Mouse (Mus musculus): ENCODE measurements around the gene Ss18l2. TPM values are rescaled to one million over a fixed set of nuclear protein-coding genes. Genes with fewer than 3 reads are reported as not detected.
A peak's percentile ranks its signal among the peaks of the same experiment; 100 is the strongest.

The Ss18l2 gene
- polyA plus RNA-seq, 1 experiment, result not detected

GRCm38 (mm10) chr9:121675011-121675410 is 35.1 kb upstream of the Ss18l2 start:
- Histone ChIP-seq H3K27ac (ENCODE audit: insufficient read depth, low read depth, low read length) (no peak overlapping the region), H3K4me3 (ENCODE audit: insufficient read depth, low read depth, low read length) (no peak overlapping the region), H3K4me1 (ENCODE audit: control insufficient read depth, insufficient read depth, low read length) (peaks cover 18% of the 10 kb centered on the region)
- 89% methylated on average over 9 of the region's 9 CpGs for WGBS
- TF ChIP-seq POLR2A (IDR thresholded peaks at IDR 0.05; ENCODE audit: insufficient read depth, low read depth, low read length), result no peak
- no peak for TF ChIP-seq CTCF (IDR thresholded peaks at IDR 0.05; ENCODE audit: insufficient read depth, low read depth, low read length)

- Histone ChIP-seq H3K4me1 (ENCODE audit: control insufficient read depth, insufficient read depth, low read length) (peaks cover 17% of the 10 kb centered on the region), H3K27ac (ENCODE audit: insufficient read depth, low read depth, low read length) (no peak overlapping the region), H3K4me3 (ENCODE audit: insufficient read depth, low read depth, low read length) (no peak overlapping the region)
- TF ChIP-seq CTCF (IDR thresholded peaks at IDR 0.05; ENCODE audit: insufficient read depth, low read depth, low read length), result no peak
- no peak for TF ChIP-seq POLR2A (IDR thresholded peaks at IDR 0.05; ENCODE audit: insufficient read depth, low read depth, low read length)
- 96% methylated on average over 2 of the region's 2 CpGs for WGBS
Observed at GRCm38 (mm10) chr9:121675556-121675955, 34.6 kb upstream of the Ss18l2 start.

- no peak for TF ChIP-seq CTCF (IDR thresholded peaks at IDR 0.05; ENCODE audit: insufficient read depth, low read depth, low read length)
- TF ChIP-seq POLR2A (IDR thresholded peaks at IDR 0.05; ENCODE audit: insufficient read depth, low read depth, low read length), result no peak
- H3K4me3 ChIP-seq (ENCODE audit: insufficient read depth, low read depth, low read length), result no peak overlapping the region
- no peak overlapping the region for H3K27ac ChIP-seq (ENCODE audit: insufficient read depth, low read depth, low read length)
- WGBS, result 83% methylated on average over 4 of the region's 4 CpGs
- H3K4me1 ChIP-seq (ENCODE audit: control insufficient read depth, insufficient read depth, low read length), result peaks cover 11% of the 10 kb centered on the region
Observed at GRCm38 (mm10) chr9:121677069-121677468, 33.1 kb upstream of the Ss18l2 start.

GRCm38 (mm10) chr9:121677476-121677875 is 32.7 kb upstream of the Ss18l2 start:
- no peak overlapping the region for H3K27ac ChIP-seq (ENCODE audit: insufficient read depth, low read depth, low read length)
- WGBS, result 74% methylated on average over 8 of the region's 8 CpGs

GRCm38 (mm10) chr9:121679549-121679948 is 30.6 kb upstream of the Ss18l2 start:
- H3K27ac ChIP-seq (ENCODE audit: insufficient read depth, low read depth, low read length), result no peak overlapping the region
- H3K4me1 ChIP-seq (ENCODE audit: control insufficient read depth, insufficient read depth, low read length), result peaks cover 7% of the 10 kb centered on the region
- peak; percentile 75 for TF ChIP-seq CTCF (IDR thresholded peaks at IDR 0.05; ENCODE audit: insufficient read depth, low read depth, low read length)
- no peak for TF ChIP-seq POLR2A (IDR thresholded peaks at IDR 0.05; ENCODE audit: insufficient read depth, low read depth, low read length)
- 27% methylated on average over 6 of the region's 6 CpGs for WGBS
- H3K4me3 ChIP-seq (ENCODE audit: insufficient read depth, low read depth, low read length), result no peak overlapping the region

More at GRCm38 (mm10) chr9:121677476-121677875, 32.7 kb upstream of the Ss18l2 start:
- H3K4me1 ChIP-seq (ENCODE audit: control insufficient read depth, insufficient read depth, low read length), result peaks cover 10% of the 10 kb centered on the region
- H3K4me3 ChIP-seq (ENCODE audit: insufficient read depth, low read depth, low read length), result no peak overlapping the region
- TF ChIP-seq POLR2A (IDR thresholded peaks at IDR 0.05; ENCODE audit: insufficient read depth, low read depth, low read length) (no peak), CTCF (IDR thresholded peaks at IDR 0.05; ENCODE audit: insufficient read depth, low read depth, low read length) (no peak)

- Histone ChIP-seq H3K4me3 (ENCODE audit: insufficient read depth, low read depth, low read length) (no peak overlapping the region), H3K4me1 (ENCODE audit: control insufficient read depth, insufficient read depth, low read length) (peaks cover 7% of the 10 kb centered on the region), H3K27ac (ENCODE audit: insufficient read depth, low read depth, low read length) (no peak overlapping the region)
- TF ChIP-seq CTCF (IDR thresholded peaks at IDR 0.05; ENCODE audit: insufficient read depth, low read depth, low read length), result no peak
- 76% methylated on average over 8 of the region's 8 CpGs for WGBS
Observed at GRCm38 (mm10) chr9:121681191-121681590, 28.9 kb upstream of the Ss18l2 start.

- Histone ChIP-seq H3K4me3 (ENCODE audit: insufficient read depth, low read depth, low read length) (no peak overlapping the region), H3K4me1 (ENCODE audit: control insufficient read depth, insufficient read depth, low read length) (peaks cover 7% of the 10 kb centered on the region), H3K27ac (ENCODE audit: insufficient read depth, low read depth, low read length) (no peak overlapping the region)
- WGBS, result 78% methylated on average over 18 of the region's 18 CpGs
- TF ChIP-seq POLR2A (IDR thresholded peaks at IDR 0.05; ENCODE audit: insufficient read depth, low read depth, low read length) (no peak), CTCF (IDR thresholded peaks at IDR 0.05; ENCODE audit: insufficient read depth, low read depth, low read length) (no peak)
Observed at GRCm38 (mm10) chr9:121682037-121682680, 28.0 kb upstream of the Ss18l2 start.

GRCm38 (mm10) chr9:121684702-121685101 is 25.4 kb upstream of the Ss18l2 start:
- no peak overlapping the region for H3K4me3 ChIP-seq (ENCODE audit: insufficient read depth, low read depth, low read length)
- H3K4me1 ChIP-seq (ENCODE audit: control insufficient read depth, insufficient read depth, low read length), result peaks cover 5% of the 10 kb centered on the region; the same call in 1 of the 2 replicates
- WGBS, result 87% methylated on average over 7 of the region's 7 CpGs
- no peak for TF ChIP-seq CTCF (IDR thresholded peaks at IDR 0.05; ENCODE audit: insufficient read depth, low read depth, low read length)
- TF ChIP-seq POLR2A (IDR thresholded peaks at IDR 0.05; ENCODE audit: insufficient read depth, low read depth, low read length), result no peak
- no peak overlapping the region for H3K27ac ChIP-seq (ENCODE audit: insufficient read depth, low read depth, low read length)

GRCm38 (mm10) chr9:121690200-121690651 is 19.9 kb upstream of the Ss18l2 start:
- no peak overlapping the region for H3K27ac ChIP-seq (ENCODE audit: insufficient read depth, low read depth, low read length)
- 10% methylated on average over 15 of the region's 15 CpGs for WGBS
- H3K4me3 ChIP-seq (ENCODE audit: insufficient read depth, low read depth, low read length), result no peak overlapping the region
- peaks cover 12% of the 10 kb centered on the region for H3K4me1 ChIP-seq (ENCODE audit: control insufficient read depth, insufficient read depth, low read length)
- no peak for TF ChIP-seq CTCF (IDR thresholded peaks at IDR 0.05; ENCODE audit: insufficient read depth, low read depth, low read length)

Measured in olfactory bulb, adult 2 months (tissue).